Mouse (Mus musculus): Measurements from ENCODE around the gene Cldn6. TPM values are rescaled to one million over a fixed set of nuclear protein-coding genes. Genes with fewer than 3 reads are reported as not detected.

Cldn6 gene
- polyA plus RNA-seq, 1 experiment from 2014 or later, result 4.5 TPM

DNA sequence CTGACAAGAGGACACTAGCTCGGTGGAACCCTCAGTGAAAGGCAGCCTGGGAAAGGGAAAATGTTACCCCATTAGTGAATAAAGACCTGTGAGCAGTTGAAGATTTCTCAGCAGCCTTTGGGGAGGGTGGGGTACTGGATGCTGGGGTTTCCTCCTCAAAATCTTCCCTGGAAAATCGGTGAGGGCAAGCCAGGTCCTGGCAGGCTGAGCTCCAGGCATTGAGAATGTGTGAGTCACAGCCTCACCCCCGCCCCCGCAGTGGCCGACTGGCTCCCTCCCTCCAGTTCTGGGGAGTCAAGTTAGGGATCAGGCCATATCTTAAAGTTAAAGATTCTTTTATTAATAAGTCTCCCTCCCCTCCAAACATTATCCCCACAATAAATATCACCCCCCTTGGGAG lies 3.9 kb upstream of the Cldn6 start:
- ATAC-seq (replicated peaks; ENCODE audit: insufficient number of reproducible peaks, insufficient read depth, low FRiP score, low read depth), result no peak
- no peaks in the 10 kb centered on the region for H3K9me3 ChIP-seq (replicated peaks)
- peak overlapping the region; percentile 62 for H3K4me3 ChIP-seq
- H3K36me3 ChIP-seq, result 0 out of 2 replicates have a peak, but pooled peaks cover 4% of the 10 kb centered on the region
- peaks cover 22% of the 10 kb centered on the region for H3K27me3 ChIP-seq
- peaks cover 47% of the 10 kb centered on the region for H3K4me1 ChIP-seq (replicated peaks)
- peak overlapping the region; percentile 82 for H3K4me2 ChIP-seq
- peak overlapping the region; percentile 71 for H3K9ac ChIP-seq
- 13% methylated on average over 5 of the region's 5 CpGs for WGBS
- H3K27ac ChIP-seq, result peak overlapping the region; percentile 97

DNA sequence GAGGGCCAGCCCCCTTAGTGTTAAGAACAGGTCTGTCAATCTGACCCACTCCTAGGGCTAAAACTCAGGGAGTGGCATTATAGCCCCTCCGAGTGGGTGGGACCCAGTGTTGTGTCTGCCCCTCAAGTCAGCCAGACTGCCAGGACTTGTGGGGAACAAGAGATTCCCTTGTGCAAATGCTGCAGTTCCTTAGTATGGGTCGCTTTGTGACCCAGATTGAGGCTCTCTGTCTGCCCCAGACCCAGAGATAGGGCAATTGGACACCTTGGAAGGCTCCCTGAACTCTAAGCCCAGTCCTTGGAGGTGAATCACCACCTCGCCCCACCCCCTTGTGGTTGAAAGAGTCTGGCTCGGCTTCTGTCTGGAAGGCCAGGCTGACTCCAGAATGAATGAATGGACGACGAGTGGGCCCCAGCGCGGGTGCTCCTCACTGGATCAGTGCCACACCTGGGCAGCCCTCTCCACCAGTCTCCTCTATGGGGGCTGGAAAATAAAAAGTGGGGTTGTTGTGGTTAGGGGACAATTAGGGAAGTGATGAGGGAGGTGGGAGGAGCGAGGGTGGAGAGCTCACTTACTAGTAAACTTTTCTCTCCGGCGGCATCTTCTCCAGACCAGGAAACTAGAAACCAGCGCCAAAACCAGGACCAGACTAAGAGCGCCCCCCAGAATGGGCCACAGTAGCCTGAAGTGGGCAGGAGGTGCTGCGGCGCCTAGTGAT lies 3.3 kb upstream of the Cldn6 start:
- 0 out of 2 replicates have a peak, but pooled peaks cover 4% of the 10 kb centered on the region for H3K36me3 ChIP-seq
- peaks cover 28% of the 10 kb centered on the region for H3K27me3 ChIP-seq
- no peak for ATAC-seq (replicated peaks; ENCODE audit: insufficient number of reproducible peaks, insufficient read depth, low FRiP score, low read depth)

DNA sequence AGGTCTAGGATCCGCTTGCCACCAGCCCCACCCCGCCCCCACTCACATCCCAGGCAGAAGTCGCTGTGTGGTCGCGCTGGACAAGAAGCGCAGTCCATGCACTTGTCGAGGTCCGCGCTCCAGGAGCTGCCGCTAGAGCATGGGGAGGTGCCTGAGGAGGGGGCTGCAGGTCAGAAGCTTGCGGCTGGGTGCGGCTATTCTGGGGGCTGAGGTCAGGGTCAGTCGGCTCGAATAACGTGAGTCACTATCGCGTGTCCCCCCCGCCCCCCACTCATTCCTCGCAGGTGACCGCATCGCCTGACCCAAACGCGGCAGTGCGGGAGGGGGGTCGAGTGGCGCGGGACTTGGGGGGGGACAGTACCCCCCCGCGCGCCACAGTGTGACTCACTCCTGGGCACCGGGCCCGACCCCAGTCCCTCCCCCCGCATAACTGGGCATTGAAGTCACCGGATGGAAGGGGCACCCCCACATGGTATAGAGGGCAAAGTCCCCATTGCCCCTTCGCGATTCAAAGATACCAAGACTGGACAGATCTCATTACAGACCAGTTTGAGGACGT lies 2.5 kb upstream of the Cldn6 start:
- Histone ChIP-seq H3K4me3 (peak overlapping the region; percentile 62), H3K27me3 (peaks cover 36% of the 10 kb centered on the region), H3K9ac (peak overlapping the region; percentile 71), H3K9me3 (replicated peaks) (no peaks in the 10 kb centered on the region), H3K4me2 (peak overlapping the region; percentile 82), H3K27ac (peak overlapping the region; percentile 97), H3K4me1 (replicated peaks) (peaks cover 47% of the 10 kb centered on the region), H3K36me3 (0 out of 2 replicates have a peak, but pooled peaks cover 4% of the 10 kb centered on the region)
- under 1% methylated on average over 37 of the region's 37 CpGs for WGBS
- ATAC-seq (replicated peaks; ENCODE audit: insufficient number of reproducible peaks, insufficient read depth, low FRiP score, low read depth), result peak; percentile 36

More for the DNA sequence above, 3.3 kb upstream of the Cldn6 start:
- peak overlapping the region; percentile 62 for H3K4me3 ChIP-seq
- H3K9me3 ChIP-seq (replicated peaks), result no peaks in the 10 kb centered on the region
- peaks cover 47% of the 10 kb centered on the region for H3K4me1 ChIP-seq (replicated peaks)
- 8% methylated on average over 15 of the region's 15 CpGs for WGBS
- H3K27ac ChIP-seq, result peak overlapping the region; percentile 97
- H3K4me2 ChIP-seq, result peak overlapping the region; percentile 82
- H3K9ac ChIP-seq, result peak overlapping the region; percentile 71

DNA sequence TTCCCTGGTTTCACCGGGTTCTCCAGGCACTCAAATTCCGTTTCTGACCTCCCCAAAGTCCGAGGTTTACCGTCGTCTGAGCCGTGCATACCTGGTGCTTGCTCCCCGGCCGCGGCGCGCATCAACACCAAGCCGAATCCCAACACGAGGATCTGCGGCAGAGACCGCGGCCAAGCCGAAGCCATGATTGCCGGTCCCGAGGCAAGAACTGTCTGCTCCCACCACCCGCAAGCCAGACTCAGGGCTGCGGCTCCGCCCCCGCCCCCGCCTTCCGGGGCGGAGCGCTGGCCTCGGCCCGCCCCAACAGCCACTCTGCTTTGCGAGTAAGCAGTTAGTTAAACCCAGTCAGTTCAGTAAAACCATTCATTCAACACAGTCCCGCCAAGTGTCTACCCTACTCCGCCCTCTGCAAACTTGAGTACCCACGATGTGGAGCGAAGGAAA lies 1.8 kb upstream of the Cldn6 start, which contains the start of gene Tnfrsf12a:
Tnfrsf12a (minus strand) TSS at position 233 of the 444 bp plus-strand sequence.
- Histone ChIP-seq H3K9me3 (replicated peaks) (no peaks in the 10 kb centered on the region), H3K9ac (peak within 1 kb of the TSS; percentile 71), H3K36me3 (0 out of 2 replicates have a peak, but pooled peaks cover 4% of the 10 kb centered on the region), H3K27ac (peak within 1 kb of the TSS; percentile 97), H3K4me3 (peak within 1 kb of the TSS; percentile 62), H3K4me1 (replicated peaks) (peaks cover 47% of the 10 kb centered on the region), H3K27me3 (peaks cover 43% of the 10 kb centered on the region), H3K4me2 (peak within 1 kb of the TSS; percentile 82)
- WGBS, result under 1% methylated on average over 34 of the region's 34 CpGs
- peak; percentile 36; the same call in 1 of the 2 replicates for ATAC-seq (replicated peaks; ENCODE audit: insufficient number of reproducible peaks, insufficient read depth, low FRiP score, low read depth)

DNA sequence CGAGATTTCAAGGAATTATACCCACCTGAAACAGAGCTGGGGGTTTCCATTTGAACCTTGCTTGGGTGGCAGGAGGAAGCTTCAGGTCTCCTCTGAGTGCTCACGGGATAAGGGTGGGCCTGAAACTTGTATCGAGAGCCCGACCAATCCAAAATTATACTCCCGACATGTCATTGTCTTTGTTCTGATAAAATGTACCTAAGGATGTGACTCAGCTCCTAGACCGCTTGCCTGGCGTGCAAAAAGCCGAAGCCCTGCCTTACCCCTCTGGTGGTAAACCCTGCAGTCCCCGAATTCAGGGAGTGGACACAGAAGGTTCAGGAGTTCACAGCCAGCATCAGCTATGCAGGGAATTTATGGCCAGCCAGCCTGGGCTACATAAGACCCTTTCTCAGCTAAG lies 1.3 kb downstream of the Cldn6 start:
- Histone ChIP-seq H3K9ac (no peak overlapping the region), H3K4me2 (no peak overlapping the region), H3K9me3 (replicated peaks) (no peaks in the 10 kb centered on the region), H3K27ac (no peak overlapping the region), H3K27me3 (peaks cover 74% of the 10 kb centered on the region), H3K4me1 (replicated peaks) (peaks cover 27% of the 10 kb centered on the region), H3K4me3 (0 out of 2 replicates have a peak overlapping the region, but pooled peaks have one; percentile 36), H3K36me3 (0 out of 2 replicates have a peak, but pooled peaks cover 1% of the 10 kb centered on the region)
- WGBS, result 58% methylated on average over 9 of the region's 9 CpGs
- ATAC-seq (replicated peaks; ENCODE audit: insufficient number of reproducible peaks, insufficient read depth, low FRiP score, low read depth), result no peak

DNA sequence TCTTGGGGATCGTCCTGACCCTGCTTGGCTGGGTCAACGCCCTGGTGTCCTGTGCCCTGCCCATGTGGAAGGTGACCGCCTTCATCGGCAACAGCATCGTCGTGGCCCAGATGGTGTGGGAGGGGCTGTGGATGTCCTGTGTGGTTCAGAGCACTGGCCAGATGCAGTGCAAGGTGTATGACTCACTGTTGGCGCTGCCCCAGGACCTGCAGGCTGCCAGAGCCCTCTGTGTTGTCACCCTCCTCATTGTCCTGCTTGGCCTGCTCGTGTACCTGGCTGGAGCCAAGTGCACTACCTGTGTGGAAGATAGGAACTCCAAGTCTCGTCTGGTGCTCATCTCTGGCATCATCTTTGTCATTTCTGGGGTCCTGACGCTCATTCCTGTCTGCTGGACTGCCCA lies 2.0 kb downstream of the Cldn6 start:
- 61% methylated on average over 10 of the region's 10 CpGs for WGBS
- H3K4me1 ChIP-seq (replicated peaks), result peaks cover 19% of the 10 kb centered on the region
- H3K4me2 ChIP-seq, result no peak overlapping the region
- no peak overlapping the region for H3K9ac ChIP-seq
- no peak overlapping the region for H3K4me3 ChIP-seq
- ATAC-seq (replicated peaks; ENCODE audit: insufficient number of reproducible peaks, insufficient read depth, low FRiP score, low read depth), result no peak
- H3K27ac ChIP-seq, result no peak overlapping the region
- no peaks in the 10 kb centered on the region for H3K36me3 ChIP-seq
- peaks cover 77% of the 10 kb centered on the region for H3K27me3 ChIP-seq
- H3K9me3 ChIP-seq (replicated peaks), result no peaks in the 10 kb centered on the region

DNA sequence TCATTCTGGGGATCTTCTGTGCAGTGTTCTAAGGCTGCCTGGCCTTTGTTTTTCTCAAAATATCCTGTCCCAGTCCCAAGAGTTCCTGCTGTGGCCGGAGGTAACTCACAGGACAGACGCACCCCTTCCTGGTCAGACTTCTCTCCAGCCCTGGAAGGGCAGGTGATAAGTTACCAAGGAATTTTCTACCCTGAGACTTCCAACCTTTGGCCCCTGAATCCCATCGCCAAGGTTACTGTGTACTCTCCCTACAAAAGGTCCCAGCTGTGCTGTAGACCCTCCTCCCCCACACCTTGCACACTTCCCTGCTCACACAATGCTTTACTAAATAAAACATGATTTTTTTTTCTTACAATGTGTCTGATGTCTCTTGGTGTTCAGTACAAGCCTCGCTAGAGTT lies 3.0 kb downstream of the Cldn6 start:
- H3K4me1 ChIP-seq (replicated peaks), result peaks cover 13% of the 10 kb centered on the region
- WGBS, result 48% methylated on average over 4 of the region's 4 CpGs
- H3K27ac ChIP-seq, result no peak overlapping the region
- no peak for ATAC-seq (replicated peaks; ENCODE audit: insufficient number of reproducible peaks, insufficient read depth, low FRiP score, low read depth)
- H3K27me3 ChIP-seq, result peaks cover 77% of the 10 kb centered on the region
- H3K9ac ChIP-seq, result no peak overlapping the region
- H3K36me3 ChIP-seq, result no peaks in the 10 kb centered on the region
- no peak overlapping the region for H3K4me3 ChIP-seq
- no peaks in the 10 kb centered on the region for H3K9me3 ChIP-seq (replicated peaks)
- H3K4me2 ChIP-seq, result no peak overlapping the region

DNA sequence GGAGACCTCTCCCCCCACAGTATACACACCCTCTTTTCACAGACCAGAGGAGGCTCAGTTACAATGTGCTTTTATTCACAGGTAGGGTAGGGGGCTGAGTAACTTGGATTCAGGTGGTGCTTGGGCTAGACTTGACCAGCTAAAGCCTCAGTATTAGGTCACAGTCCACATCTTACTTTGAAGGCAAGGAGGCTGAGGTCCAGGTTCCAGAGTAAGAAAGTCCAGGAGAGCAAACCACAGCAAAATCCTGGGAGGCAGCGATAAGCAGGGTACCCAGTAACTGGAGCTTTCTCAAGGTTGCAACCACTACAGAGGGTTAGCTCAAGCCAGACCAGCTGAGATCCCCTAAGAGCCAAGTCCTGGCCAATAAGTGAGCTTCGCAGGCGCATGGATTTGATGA lies 3.5 kb downstream of the Cldn6 start:
- Histone ChIP-seq H3K4me2 (no peak overlapping the region), H3K9ac (no peak overlapping the region), H3K27me3 (peaks cover 77% of the 10 kb centered on the region), H3K9me3 (replicated peaks) (no peaks in the 10 kb centered on the region), H3K36me3 (no peaks in the 10 kb centered on the region), H3K27ac (no peak overlapping the region), H3K4me1 (replicated peaks) (peaks cover 10% of the 10 kb centered on the region), H3K4me3 (no peak overlapping the region)
- no peak for ATAC-seq (replicated peaks; ENCODE audit: insufficient number of reproducible peaks, insufficient read depth, low FRiP score, low read depth)
- WGBS, result 54% methylated on average over 3 of the region's 3 CpGs

DNA sequence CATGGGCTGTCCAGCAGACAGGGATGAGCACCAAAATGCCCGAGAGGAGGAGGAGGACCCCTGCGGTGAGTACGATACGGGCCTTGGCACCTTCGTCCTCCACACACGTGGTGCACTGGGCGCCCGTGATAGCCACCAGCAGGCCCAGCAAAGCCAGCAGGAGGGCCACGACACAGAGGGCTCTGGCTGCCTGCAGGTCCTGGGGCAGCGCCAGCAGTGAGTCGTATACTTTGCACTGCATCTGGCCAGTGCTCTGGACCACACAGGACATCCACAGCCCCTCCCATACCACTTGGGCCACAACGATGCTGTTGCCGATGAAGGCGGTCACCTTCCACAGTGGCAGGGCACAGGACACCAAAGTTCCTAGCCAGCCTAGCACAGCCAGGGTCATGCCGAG lies 4.2 kb downstream of the Cldn6 start:
- H3K9ac ChIP-seq, result no peak overlapping the region
- no peaks in the 10 kb centered on the region for H3K9me3 ChIP-seq (replicated peaks)
- no peak overlapping the region for H3K27ac ChIP-seq
- H3K4me3 ChIP-seq, result no peak overlapping the region
- peaks cover 7% of the 10 kb centered on the region for H3K4me1 ChIP-seq (replicated peaks)
- H3K27me3 ChIP-seq, result peaks cover 75% of the 10 kb centered on the region
- no peaks in the 10 kb centered on the region for H3K36me3 ChIP-seq
- no peak overlapping the region for H3K4me2 ChIP-seq
- ATAC-seq (replicated peaks; ENCODE audit: insufficient number of reproducible peaks, insufficient read depth, low FRiP score, low read depth), result no peak
- WGBS, result 12% methylated on average over 15 of the region's 15 CpGs

DNA sequence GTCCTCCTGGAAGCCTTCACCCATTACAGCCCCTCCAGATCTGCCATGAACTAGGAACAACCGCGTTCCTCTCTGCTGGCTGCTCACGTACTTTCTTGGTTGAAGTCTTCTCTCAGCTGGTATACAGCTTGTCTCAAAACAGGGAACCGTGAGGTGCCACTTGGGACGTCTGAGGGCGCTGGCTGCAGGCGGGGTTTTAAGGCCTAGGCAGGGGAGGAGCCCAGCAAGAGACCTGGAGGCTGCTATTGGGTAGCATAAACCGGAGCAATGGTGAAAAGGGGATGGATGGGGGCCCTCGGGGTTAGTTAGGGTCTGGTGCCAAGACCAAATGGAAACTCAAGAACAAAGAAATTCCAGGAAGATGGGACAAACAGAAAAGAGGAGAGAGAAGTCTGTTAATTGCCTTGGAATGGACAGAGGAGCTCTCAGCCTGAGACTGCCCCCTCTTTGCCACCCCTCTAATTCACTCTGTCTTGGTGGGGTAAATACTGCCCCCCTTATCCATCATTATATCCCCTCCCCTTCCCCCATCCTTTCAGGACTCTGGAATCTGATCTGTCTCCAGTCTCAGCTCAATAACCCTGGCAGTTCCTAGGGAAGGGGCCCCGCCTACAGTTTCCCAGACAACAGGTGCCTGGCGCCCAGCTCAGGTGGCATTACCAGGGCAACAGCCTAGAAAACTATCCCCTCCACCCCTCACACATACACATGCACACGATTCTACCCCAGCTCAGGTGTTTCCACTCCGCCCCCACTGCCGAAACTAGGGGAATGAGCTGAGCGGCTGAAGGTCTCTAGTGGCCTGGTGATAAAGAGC lies 5.0 kb downstream of the Cldn6 start, which contains the start of gene Cldn9:
Cldn9 (minus strand) TSS at position 171 of the 817 bp plus-strand sequence.
- Histone ChIP-seq H3K27me3 (peaks cover 66% of the 10 kb centered on the region), H3K4me2 (no peak within 1 kb of the TSS), H3K27ac (no peak within 1 kb of the TSS), H3K9ac (no peak within 1 kb of the TSS), H3K4me3 (no peak within 1 kb of the TSS), H3K4me1 (replicated peaks) (peaks cover 6% of the 10 kb centered on the region), H3K9me3 (replicated peaks) (no peaks in the 10 kb centered on the region), H3K36me3 (no peaks in the 10 kb centered on the region)
- WGBS, result 27% methylated on average over 15 of the region's 15 CpGs
- ATAC-seq (replicated peaks; ENCODE audit: insufficient number of reproducible peaks, insufficient read depth, low FRiP score, low read depth), result peak; percentile 47; the same call in 1 of the 2 replicates

DNA sequence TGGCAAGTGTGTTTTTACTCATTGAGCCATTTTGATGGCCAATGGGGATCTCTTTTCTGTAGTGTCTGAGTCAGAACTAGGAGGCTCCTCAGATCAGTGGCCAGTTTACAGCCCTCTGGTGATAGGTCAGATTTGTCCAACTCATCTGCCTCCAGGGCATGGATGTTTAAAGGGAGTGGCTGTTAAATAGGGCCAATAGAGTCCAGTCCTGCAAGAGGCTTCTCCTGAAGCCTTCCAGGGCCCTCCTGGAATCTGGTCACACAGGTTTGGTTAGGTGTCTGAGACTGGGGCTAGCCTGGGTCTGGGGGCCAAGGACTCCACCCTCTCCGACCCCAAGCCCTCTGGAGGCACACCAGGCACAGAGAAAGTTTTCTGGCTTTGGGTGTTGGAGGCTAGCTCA lies 15.4 kb downstream of the Cldn6 start:
- no peaks in the 10 kb centered on the region for H3K36me3 ChIP-seq
- no peak overlapping the region for H3K4me3 ChIP-seq
- no peak for ATAC-seq (replicated peaks; ENCODE audit: insufficient number of reproducible peaks, insufficient read depth, low FRiP score, low read depth)
- no peak overlapping the region for H3K4me2 ChIP-seq
- WGBS, result 70% methylated on average over 1 of the region's 1 CpGs
- no peak overlapping the region for H3K27ac ChIP-seq
- H3K9me3 ChIP-seq (replicated peaks), result no peaks in the 10 kb centered on the region
- peaks cover 23% of the 10 kb centered on the region for H3K27me3 ChIP-seq
- peaks cover 4% of the 10 kb centered on the region for H3K4me1 ChIP-seq (replicated peaks)
- no peak overlapping the region for H3K9ac ChIP-seq
